Mouse (Mus musculus): ENCODE results near the gene Slc23a2. TPM values are rescaled to one million over a fixed set of nuclear protein-coding genes. Genes with fewer than 3 reads are reported as not detected.

Gene Slc23a2
- polyA plus RNA-seq, 1 experiment from 2014 or later = 18.5 TPM

DNA sequence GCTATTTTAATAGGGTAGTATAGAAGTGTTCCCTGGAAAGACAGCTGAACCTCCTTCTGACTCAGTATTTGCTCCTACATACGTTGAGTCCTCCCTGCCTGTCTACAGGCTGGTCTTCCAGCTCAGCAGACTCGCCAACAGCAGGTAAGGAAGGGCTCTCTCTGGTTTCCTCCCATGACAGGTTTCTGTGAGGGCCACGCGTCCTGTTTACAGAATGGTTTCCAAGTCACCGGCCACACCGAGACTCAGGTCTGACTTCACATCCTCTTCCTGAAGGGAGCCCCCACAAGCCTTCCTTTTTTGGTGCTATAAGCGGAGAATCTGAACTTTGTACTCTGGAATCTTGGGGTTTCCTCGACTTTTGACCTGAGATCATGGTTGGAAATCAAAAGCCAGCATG, 122.3 kb downstream of the Slc23a2 start:
- ATAC-seq (ENCODE audit: low read depth) = no peak

DNA sequence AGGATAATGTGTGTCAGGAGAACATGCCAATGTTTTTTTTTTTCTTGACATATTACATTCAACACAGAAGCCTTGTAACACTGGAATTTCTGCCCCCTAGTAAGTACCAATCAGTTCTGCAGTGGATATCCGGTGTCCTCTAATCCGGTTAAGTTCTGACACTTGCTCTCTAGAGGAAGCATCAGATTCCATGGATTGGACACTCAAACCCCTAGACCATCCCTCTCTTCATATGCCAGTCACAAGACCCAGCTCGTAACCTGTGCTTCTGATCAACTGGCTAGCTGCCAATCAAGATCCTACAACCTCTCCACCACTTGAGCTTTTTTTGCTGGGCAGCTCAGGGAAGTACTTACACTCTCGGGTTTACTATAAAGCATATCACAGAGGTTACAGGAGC, 123.3 kb downstream of the Slc23a2 start:
- DNase-seq (ENCODE audit: low spot score) = peak; percentile 16
- 63% methylated on average over 4 of the region's 4 CpGs for WGBS
- Histone ChIP-seq H3K27me3 (replicated peaks; ENCODE audit: control insufficient read depth, insufficient read depth, low read length) (no peaks in the 10 kb centered on the region), H3K4me3 (ENCODE audit: low read depth, low read length) (no peak overlapping the region), H3K9me3 (ENCODE audit: control insufficient read depth, low read length) (no peaks in the 10 kb centered on the region), H3K4me2 (ENCODE audit: low read depth, low read length) (no peak overlapping the region), H3K36me3 (ENCODE audit: control insufficient read depth, insufficient read depth, low read length) (no peaks in the 10 kb centered on the region), H3K9ac (ENCODE audit: low read depth, low read length) (no peak overlapping the region), H3K4me1 (ENCODE audit: control insufficient read depth, insufficient read depth, low read length) (peaks cover 8% of the 10 kb centered on the region; the same call in 1 of the 2 replicates), H3K27ac (replicated peaks; ENCODE audit: low read depth, low read length) (no peak overlapping the region)
- ATAC-seq (ENCODE audit: low read depth) = no peak

More for the DNA sequence above, 122.3 kb downstream of the Slc23a2 start:
- H3K4me2 ChIP-seq (ENCODE audit: low read depth, low read length) = no peak overlapping the region
- 82% methylated on average over 8 of the region's 8 CpGs for WGBS
- H3K27ac ChIP-seq (replicated peaks; ENCODE audit: low read depth, low read length) = no peak overlapping the region; the same call in 1 of the 2 replicates
- no peak for DNase-seq (ENCODE audit: low spot score)
- H3K4me1 ChIP-seq (ENCODE audit: control insufficient read depth, insufficient read depth, low read length) = no peaks in the 10 kb centered on the region
- H3K27me3 ChIP-seq (replicated peaks; ENCODE audit: control insufficient read depth, insufficient read depth, low read length) = peaks cover 7% of the 10 kb centered on the region
- H3K4me3 ChIP-seq (ENCODE audit: low read depth, low read length) = no peak overlapping the region
- H3K36me3 ChIP-seq (ENCODE audit: control insufficient read depth, insufficient read depth, low read length) = no peaks in the 10 kb centered on the region
- H3K9me3 ChIP-seq (ENCODE audit: control insufficient read depth, low read length) = no peaks in the 10 kb centered on the region
- no peak overlapping the region for H3K9ac ChIP-seq (ENCODE audit: low read depth, low read length)

- no peak overlapping the region for H3K4me3 ChIP-seq (ENCODE audit: low read depth, low read length)
- no peak overlapping the region for H3K4me2 ChIP-seq (ENCODE audit: low read depth, low read length)
- DNase-seq (ENCODE audit: low spot score) = peak; percentile 31
- H3K4me1 ChIP-seq (ENCODE audit: control insufficient read depth, insufficient read depth, low read length) = peaks cover 8% of the 10 kb centered on the region; the same call in 1 of the 2 replicates
- no peak for ATAC-seq (ENCODE audit: low read depth)
- no peaks in the 10 kb centered on the region for H3K9me3 ChIP-seq (ENCODE audit: control insufficient read depth, low read length)
- no peak overlapping the region for H3K9ac ChIP-seq (ENCODE audit: low read depth, low read length)
- 55% methylated on average over 5 of the region's 5 CpGs for WGBS
- H3K27ac ChIP-seq (replicated peaks; ENCODE audit: low read depth, low read length) = no peak overlapping the region
- no peaks in the 10 kb centered on the region for H3K27me3 ChIP-seq (replicated peaks; ENCODE audit: control insufficient read depth, insufficient read depth, low read length)
- no peaks in the 10 kb centered on the region for H3K36me3 ChIP-seq (ENCODE audit: control insufficient read depth, insufficient read depth, low read length)
Measured at GRCm38 (mm10) chr2:132020991-132021541, 123.8 kb downstream of the Slc23a2 start.

- no peaks in the 10 kb centered on the region for H3K9me3 ChIP-seq (ENCODE audit: control insufficient read depth, low read length)
- H3K4me2 ChIP-seq (ENCODE audit: low read depth, low read length) = no peak overlapping the region
- 82% methylated on average over 7 of the region's 7 CpGs for WGBS
- H3K4me3 ChIP-seq (ENCODE audit: low read depth, low read length) = no peak overlapping the region
- no peak overlapping the region for H3K9ac ChIP-seq (ENCODE audit: low read depth, low read length)
- no peak for DNase-seq (ENCODE audit: low spot score)
- ATAC-seq (ENCODE audit: low read depth) = no peak
- H3K4me1 ChIP-seq (ENCODE audit: control insufficient read depth, insufficient read depth, low read length) = peaks cover 8% of the 10 kb centered on the region; the same call in 1 of the 2 replicates
- no peaks in the 10 kb centered on the region for H3K27me3 ChIP-seq (replicated peaks; ENCODE audit: control insufficient read depth, insufficient read depth, low read length)
- no peaks in the 10 kb centered on the region for H3K36me3 ChIP-seq (ENCODE audit: control insufficient read depth, insufficient read depth, low read length)
- H3K27ac ChIP-seq (replicated peaks; ENCODE audit: low read depth, low read length) = no peak overlapping the region
Measured at GRCm38 (mm10) chr2:132020420-132020819, 124.5 kb downstream of the Slc23a2 start.

- no peak overlapping the region for H3K4me2 ChIP-seq (ENCODE audit: low read depth, low read length)
- no peaks in the 10 kb centered on the region for H3K36me3 ChIP-seq (ENCODE audit: control insufficient read depth, insufficient read depth, low read length)
- DNase-seq (ENCODE audit: low spot score) (peak; percentile 25), ATAC-seq (ENCODE audit: low read depth) (no peak)
- 50% methylated on average over 3 of the region's 3 CpGs for WGBS
- no peak overlapping the region for H3K9ac ChIP-seq (ENCODE audit: low read depth, low read length)
- H3K27me3 ChIP-seq (replicated peaks; ENCODE audit: control insufficient read depth, insufficient read depth, low read length) = no peaks in the 10 kb centered on the region
- no peak overlapping the region for H3K27ac ChIP-seq (replicated peaks; ENCODE audit: low read depth, low read length)
- H3K4me3 ChIP-seq (ENCODE audit: low read depth, low read length) = no peak overlapping the region
- no peaks in the 10 kb centered on the region for H3K9me3 ChIP-seq (ENCODE audit: control insufficient read depth, low read length)
- H3K4me1 ChIP-seq (ENCODE audit: control insufficient read depth, insufficient read depth, low read length) = peaks cover 8% of the 10 kb centered on the region; the same call in 1 of the 2 replicates
Measured at GRCm38 (mm10) chr2:132019372-132019811, 125.5 kb downstream of the Slc23a2 start.

- DNase-seq (ENCODE audit: low spot score) = no peak
- ATAC-seq (ENCODE audit: low read depth) = no peak
- H3K4me2 ChIP-seq (ENCODE audit: low read depth, low read length) = no peak overlapping the region
- no peak overlapping the region for H3K9ac ChIP-seq (ENCODE audit: low read depth, low read length)
- peaks cover 8% of the 10 kb centered on the region; the same call in 1 of the 2 replicates for H3K4me1 ChIP-seq (ENCODE audit: control insufficient read depth, insufficient read depth, low read length)
- H3K4me3 ChIP-seq (ENCODE audit: low read depth, low read length) = no peak overlapping the region
- H3K9me3 ChIP-seq (ENCODE audit: control insufficient read depth, low read length) = no peaks in the 10 kb centered on the region
- no peaks in the 10 kb centered on the region for H3K36me3 ChIP-seq (ENCODE audit: control insufficient read depth, insufficient read depth, low read length)
- 65% methylated on average over 4 of the region's 4 CpGs for WGBS
- H3K27me3 ChIP-seq (replicated peaks; ENCODE audit: control insufficient read depth, insufficient read depth, low read length) = no peaks in the 10 kb centered on the region
- no peak overlapping the region for H3K27ac ChIP-seq (replicated peaks; ENCODE audit: low read depth, low read length)
Measured at GRCm38 (mm10) chr2:132018156-132018555, 126.8 kb downstream of the Slc23a2 start.

DNA sequence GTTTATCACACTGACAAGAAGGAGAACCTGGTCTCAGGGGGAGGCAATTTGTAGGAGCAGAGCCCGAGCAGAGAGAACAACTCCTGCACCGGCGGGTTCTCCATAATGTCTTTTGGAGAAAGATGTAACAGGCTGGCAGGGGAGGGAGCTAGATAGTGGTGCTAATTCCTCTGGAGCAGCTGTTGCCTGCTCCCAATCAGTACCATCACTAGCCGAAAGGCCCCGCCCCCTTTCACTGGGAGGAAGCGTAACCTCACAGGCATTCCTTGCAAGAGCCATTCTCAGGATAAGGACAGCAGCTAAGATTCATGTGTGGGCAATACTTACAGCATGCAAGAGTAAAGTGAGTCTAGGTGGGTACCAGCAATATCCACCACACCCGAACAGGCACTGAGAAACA, 127.3 kb downstream of the Slc23a2 start:
- H3K4me3 ChIP-seq (ENCODE audit: low read depth, low read length) = no peak overlapping the region
- no peaks in the 10 kb centered on the region for H3K36me3 ChIP-seq (ENCODE audit: control insufficient read depth, insufficient read depth, low read length)
- no peak overlapping the region for H3K27ac ChIP-seq (replicated peaks; ENCODE audit: low read depth, low read length)
- H3K4me1 ChIP-seq (ENCODE audit: control insufficient read depth, insufficient read depth, low read length) = peaks cover 8% of the 10 kb centered on the region; the same call in 1 of the 2 replicates
- ATAC-seq (ENCODE audit: low read depth) (0 out of 2 replicates have a peak, but pooled peaks have one; percentile 61), DNase-seq (ENCODE audit: low spot score) (peak; percentile 55)
- no peaks in the 10 kb centered on the region for H3K27me3 ChIP-seq (replicated peaks; ENCODE audit: control insufficient read depth, insufficient read depth, low read length)
- H3K4me2 ChIP-seq (ENCODE audit: low read depth, low read length) = no peak overlapping the region
- H3K9ac ChIP-seq (ENCODE audit: low read depth, low read length) = no peak overlapping the region
- 38% methylated on average over 7 of the region's 7 CpGs for WGBS
- H3K9me3 ChIP-seq (ENCODE audit: control insufficient read depth, low read length) = no peaks in the 10 kb centered on the region

DNA sequence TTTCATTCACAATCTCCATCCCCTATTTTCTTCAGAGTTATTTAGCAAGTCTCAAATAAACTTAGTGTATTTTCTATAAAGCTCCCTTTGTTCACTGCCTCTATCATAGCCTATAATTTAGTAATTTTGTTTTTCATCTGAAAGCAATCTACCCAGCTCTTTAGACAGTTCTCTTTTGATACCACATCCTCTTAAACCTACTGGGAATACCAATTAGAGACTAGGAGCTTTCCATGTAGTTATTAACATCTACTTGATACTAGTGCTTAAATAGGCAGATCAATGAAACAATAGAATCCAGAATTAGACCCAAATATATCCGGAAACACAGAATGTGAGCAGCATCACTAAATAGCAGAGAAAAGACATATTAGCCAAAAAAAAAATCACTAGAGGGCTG, 128.9 kb downstream of the Slc23a2 start:
- no peak overlapping the region for H3K4me3 ChIP-seq (ENCODE audit: low read depth, low read length)
- H3K4me2 ChIP-seq (ENCODE audit: low read depth, low read length) = no peak overlapping the region
- H3K27ac ChIP-seq (replicated peaks; ENCODE audit: low read depth, low read length) = no peak overlapping the region
- no peak overlapping the region for H3K9ac ChIP-seq (ENCODE audit: low read depth, low read length)
- H3K36me3 ChIP-seq (ENCODE audit: control insufficient read depth, insufficient read depth, low read length) = no peaks in the 10 kb centered on the region
- no peaks in the 10 kb centered on the region for H3K27me3 ChIP-seq (replicated peaks; ENCODE audit: control insufficient read depth, insufficient read depth, low read length)
- 67% methylated on average over 1 of the region's 1 CpGs for WGBS
- DNase-seq (ENCODE audit: low spot score) = no peak
- ATAC-seq (ENCODE audit: low read depth) = no peak
- H3K9me3 ChIP-seq (ENCODE audit: control insufficient read depth, low read length) = no peaks in the 10 kb centered on the region
- H3K4me1 ChIP-seq (ENCODE audit: control insufficient read depth, insufficient read depth, low read length) = peaks cover 8% of the 10 kb centered on the region; the same call in 1 of the 2 replicates

GRCm38 (mm10) chr2:132013152-132013551, 131.8 kb downstream of the Slc23a2 start:
- ATAC-seq (ENCODE audit: low read depth) = no peak
- H3K36me3 ChIP-seq (ENCODE audit: control insufficient read depth, insufficient read depth, low read length) = no peaks in the 10 kb centered on the region
- no peaks in the 10 kb centered on the region for H3K27me3 ChIP-seq (replicated peaks; ENCODE audit: control insufficient read depth, insufficient read depth, low read length)
- DNase-seq (ENCODE audit: low spot score) = no peak
- no peak overlapping the region for H3K9ac ChIP-seq (ENCODE audit: low read depth, low read length)
- H3K4me3 ChIP-seq (ENCODE audit: low read depth, low read length) = no peak overlapping the region
- no peak overlapping the region for H3K27ac ChIP-seq (replicated peaks; ENCODE audit: low read depth, low read length)
- peaks cover 8% of the 10 kb centered on the region; the same call in 1 of the 2 replicates for H3K4me1 ChIP-seq (ENCODE audit: control insufficient read depth, insufficient read depth, low read length)
- WGBS = 87% methylated on average over 4 of the region's 4 CpGs
- H3K9me3 ChIP-seq (ENCODE audit: control insufficient read depth, low read length) = no peaks in the 10 kb centered on the region
- H3K4me2 ChIP-seq (ENCODE audit: low read depth, low read length) = no peak overlapping the region

All from embryonic facial prominence, embryonic 14.5 days (tissue).